Mouse (Mus musculus): ENCODE measurements around the gene Krtap16-1.

Gene Krtap16-1

DNA sequence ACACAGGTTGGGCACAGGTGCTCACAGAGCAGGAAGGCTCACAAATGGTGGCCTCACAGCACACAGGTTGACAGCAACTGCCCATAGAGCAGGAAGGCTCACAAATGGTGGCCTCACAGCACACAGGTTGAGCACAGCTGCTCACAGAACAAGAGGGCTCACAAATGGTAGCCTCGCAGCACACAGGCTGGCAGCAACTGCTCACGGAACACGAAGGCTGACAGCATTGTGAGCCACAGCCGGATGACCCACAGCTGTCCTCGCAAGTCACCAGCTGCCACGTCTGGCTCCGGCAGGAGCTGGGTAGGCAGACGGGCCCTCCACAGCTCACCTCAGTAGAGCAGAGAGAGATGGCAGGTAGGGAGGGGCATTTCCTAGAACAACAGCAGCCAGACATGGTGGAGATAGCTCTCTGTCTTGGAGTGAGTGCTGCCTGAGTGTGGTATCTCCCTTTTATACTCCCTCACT lies at the start of gene Krtap16-1:
Gene Krtap16-1 (minus strand): TSS at position 418 of the 468 bp plus-strand sequence.
- no peak for DNase-seq (ENCODE audit: low spot score)

DNA sequence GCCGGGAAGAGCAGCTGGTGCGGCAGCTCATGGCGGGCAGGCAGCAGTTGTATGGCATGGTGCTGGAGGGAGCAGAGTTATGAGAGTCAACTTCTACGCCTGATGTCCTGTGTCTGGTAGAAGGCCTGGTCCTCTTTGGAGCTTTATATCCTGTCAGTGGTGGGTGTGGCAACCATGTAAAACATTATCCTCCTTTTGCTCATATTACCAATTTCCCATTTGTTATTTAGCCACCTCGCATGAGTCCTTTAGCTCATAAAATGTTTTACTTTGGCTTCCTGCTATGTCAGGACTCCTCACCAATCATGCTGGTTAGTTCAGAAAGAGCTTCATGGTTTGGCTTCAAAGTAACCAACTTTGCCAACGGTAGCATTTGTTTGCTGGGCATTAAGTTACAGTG lies 43.4 kb upstream of the Krtap16-1 start, which contains the start of gene Krt33b:
Gene Krt33b (minus strand): TSS at position 101 of the 400 bp plus-strand sequence.
- no peak for DNase-seq (ENCODE audit: low spot score)

DNA sequence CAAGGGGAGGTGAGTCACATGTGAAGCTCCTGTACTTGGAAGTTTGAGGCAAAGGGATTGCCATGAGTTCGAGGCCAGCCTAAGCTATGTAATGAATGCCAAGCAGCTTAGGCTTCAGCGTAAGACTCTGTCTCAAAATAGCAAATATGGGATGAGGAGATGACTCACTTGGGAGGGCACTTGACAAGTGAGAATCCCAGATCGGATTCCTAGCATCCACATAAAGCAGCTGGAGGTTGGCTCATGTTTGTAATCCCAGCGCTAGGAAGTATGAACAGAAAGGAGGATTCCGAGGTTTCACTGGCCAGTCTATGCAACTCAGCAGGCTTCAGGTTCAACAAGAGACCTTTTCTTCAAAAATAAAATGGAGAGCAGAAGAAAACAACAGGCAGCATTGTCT lies 35.0 kb upstream of the Krtap16-1 start:
- no peak for DNase-seq (ENCODE audit: low spot score)

DNA sequence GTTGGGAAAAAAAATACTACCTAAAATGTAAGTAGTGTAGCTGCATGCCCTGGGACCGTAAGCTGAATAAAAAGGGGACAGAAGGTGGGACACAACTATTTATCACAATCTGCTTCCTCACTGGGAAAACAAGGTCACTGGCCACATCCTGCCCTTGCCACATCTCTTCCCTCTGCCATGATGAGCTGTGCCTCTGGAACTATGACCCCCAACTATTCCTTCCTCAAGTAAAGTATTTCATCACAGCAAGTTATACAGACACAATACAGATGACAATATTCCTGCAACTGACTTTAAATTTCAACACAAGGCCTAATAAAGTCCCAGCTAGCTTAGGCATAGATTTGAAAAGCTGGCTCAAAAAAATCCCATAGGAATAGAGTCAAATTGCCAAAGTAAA lies 33.1 kb upstream of the Krtap16-1 start:
- DNase-seq (ENCODE audit: low spot score): no peak

DNA sequence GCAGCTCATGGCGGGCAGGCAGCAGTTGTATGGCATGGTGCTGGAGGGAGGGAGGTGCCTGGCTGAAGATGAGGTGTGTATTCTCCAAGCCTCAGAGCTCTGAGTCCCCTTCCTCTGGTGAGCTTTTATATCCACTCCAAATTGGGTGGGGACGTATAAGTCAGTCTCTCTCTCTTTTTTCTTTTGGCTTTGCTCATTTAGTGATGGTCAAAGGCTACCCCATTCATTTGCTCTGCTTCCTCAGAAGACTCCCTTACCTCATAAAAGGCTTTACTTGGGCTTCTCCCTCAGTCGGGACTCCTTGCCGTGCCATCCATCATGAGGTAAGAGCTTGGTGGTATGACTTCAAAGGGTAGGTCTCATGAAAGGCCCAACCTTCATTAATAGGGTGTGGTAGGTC lies 29.7 kb upstream of the Krtap16-1 start, which contains the start of gene Krt33a:
Gene Krt33a (minus strand): TSS at position 101 of the 400 bp plus-strand sequence.
- DNase-seq (ENCODE audit: low spot score): no peak

DNA sequence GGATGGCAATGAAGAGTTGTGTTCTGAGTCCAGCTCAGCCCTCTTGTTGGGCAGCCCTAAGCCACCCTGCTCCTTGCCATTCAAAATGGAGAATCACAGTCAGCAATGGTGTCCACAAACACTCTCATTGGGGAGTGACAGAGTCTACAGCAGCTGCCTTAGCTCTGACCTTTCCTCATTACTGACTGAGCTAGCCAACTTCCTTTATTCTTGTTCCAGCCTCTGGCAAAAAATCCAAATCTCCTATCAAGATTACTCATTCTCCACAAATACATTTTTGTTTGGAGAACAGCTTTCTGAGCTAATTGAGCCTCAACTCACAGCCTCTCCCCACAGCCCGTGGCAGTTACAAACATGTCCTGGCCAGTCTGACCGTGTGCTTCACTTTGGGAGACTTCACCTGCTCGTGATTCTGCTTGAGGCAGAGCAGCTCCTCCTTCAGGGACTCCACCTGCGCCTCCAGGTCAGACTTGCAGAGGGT lies 27.3 kb upstream of the Krtap16-1 start:
- DNase-seq (ENCODE audit: low spot score): no peak

DNA sequence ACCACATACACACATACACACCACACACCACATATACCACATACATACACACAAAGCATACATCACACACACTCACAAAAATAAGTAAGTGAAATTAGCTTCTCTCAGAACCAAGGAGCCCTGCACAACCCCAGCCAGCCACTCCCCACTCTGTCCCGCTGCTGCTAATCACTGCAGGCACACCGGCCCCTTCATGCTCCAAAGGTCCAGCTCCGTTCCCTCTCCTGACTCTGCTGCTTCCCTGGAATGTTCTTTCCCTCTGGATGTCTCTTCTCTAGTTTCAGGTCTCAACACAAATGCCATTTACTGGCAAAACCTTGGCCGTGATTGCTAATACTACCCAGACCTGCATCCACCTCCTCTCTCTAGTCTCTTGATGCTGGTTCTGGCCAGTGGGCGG lies 24.3 kb upstream of the Krtap16-1 start:
- no peak for DNase-seq (ENCODE audit: low spot score)

DNA sequence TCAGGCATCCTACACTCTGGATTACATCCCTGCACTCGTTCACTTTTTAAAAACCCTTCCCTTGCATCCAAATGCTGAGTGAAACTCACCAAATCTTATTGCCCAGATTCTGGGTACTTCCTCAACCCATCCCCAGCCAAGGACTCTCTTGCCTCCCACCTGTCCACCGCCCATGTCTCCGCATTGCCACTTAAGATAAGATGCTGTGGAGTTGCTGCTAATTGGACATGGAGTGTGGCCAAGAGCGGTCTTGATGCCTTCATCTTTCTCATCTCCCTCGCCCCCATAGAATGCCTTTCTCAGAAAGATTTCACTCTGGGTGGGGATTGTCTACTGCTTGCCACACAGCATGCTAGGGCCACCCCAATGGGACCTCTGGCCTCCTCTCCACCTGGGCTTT lies 21.9 kb upstream of the Krtap16-1 start:
- no peak for DNase-seq (ENCODE audit: low spot score)

DNA sequence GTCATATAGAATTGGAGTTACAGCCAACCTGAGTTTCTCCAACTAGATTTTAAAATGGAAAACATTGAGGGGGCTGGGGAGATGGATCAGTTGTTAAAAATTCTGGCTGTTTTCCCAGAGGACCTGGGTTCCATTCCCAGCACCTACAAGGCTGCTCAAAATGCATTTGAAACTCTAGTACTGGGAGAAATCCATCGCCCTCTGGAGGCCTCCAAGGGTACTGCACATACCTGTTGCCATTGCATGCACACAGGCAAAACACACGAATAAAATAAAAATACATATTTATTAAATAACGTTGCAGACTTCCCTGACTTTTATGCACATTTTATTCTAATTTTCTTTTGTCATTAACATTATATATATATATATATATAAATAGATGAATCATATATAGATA lies 20.2 kb upstream of the Krtap16-1 start:
- no peak for DNase-seq (ENCODE audit: low spot score)

DNA sequence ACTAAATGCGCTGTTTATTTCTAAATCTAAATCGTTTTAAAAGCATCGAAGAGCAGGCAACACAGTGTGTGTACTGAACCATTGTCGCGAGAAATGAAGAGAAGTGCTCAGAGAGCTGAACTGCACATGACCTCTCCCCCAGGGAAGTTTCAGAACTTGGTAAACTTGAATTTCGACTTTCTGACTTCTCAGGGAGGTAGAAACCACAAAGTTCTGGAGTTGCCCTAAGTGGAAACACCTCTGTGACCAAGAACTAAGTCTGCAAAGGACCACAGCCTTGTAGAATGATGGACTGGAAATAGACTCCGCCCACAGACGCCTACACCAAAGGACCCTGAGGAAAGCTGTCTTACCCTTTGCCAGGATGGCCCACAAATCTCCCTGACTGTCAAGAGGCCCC lies 19.5 kb upstream of the Krtap16-1 start:
- no peak for DNase-seq (ENCODE audit: low spot score)

DNA sequence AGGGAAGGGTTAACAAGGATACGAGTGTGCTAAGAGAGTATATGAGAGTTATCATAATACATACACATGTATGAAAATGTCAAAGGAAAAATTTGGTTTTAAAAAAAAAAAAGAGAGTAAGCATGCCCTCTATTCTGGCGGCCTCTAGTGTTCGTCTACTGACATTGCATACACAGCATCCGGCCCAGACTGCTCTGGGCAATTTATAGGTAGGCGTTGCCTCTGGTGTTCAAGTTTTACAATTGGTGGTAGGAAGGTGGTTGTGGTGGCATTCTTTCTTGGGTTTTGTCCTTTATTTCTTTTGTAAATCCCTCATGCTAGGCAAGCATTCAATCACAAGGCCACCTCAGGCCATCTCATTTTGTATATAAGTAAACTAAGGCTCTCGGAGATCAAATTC lies 18.4 kb upstream of the Krtap16-1 start:
- no peak for DNase-seq (ENCODE audit: low spot score)

DNA sequence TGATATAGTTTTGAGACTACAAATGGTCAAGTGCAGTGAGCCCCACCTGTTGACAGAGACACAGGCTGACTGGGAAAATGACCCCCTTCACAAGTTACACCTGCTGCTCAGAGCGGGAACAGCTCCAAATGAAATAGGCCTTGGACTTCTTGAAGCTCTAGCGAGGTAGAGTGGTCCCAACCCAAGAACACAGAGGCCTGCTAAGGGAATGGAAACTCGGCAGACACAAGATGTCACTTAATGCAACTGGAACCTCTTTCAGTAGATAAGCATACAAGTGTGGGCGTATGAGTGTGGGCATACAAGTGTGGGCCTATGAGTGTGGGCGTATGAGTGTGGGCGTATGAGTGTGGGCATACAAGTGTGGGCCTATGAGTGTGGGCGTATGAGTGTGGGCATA lies 12.7 kb upstream of the Krtap16-1 start:
- DNase-seq (ENCODE audit: low spot score): no peak

DNA sequence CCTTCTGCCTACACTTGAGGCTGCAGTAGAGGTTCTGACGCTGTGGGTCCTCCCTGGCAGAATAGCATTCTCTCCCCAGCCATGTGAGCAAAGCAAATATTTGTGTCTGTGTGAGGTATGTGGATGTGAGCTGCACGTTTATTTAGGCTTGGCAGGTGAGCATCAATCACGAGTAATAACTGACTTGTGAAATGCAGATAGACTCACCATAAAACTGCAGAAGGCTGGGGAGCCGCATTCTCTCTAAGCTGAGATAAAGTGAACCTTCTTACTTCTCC lies 7.9 kb upstream of the Krtap16-1 start:
- no peak for DNase-seq (ENCODE audit: low spot score)

DNA sequence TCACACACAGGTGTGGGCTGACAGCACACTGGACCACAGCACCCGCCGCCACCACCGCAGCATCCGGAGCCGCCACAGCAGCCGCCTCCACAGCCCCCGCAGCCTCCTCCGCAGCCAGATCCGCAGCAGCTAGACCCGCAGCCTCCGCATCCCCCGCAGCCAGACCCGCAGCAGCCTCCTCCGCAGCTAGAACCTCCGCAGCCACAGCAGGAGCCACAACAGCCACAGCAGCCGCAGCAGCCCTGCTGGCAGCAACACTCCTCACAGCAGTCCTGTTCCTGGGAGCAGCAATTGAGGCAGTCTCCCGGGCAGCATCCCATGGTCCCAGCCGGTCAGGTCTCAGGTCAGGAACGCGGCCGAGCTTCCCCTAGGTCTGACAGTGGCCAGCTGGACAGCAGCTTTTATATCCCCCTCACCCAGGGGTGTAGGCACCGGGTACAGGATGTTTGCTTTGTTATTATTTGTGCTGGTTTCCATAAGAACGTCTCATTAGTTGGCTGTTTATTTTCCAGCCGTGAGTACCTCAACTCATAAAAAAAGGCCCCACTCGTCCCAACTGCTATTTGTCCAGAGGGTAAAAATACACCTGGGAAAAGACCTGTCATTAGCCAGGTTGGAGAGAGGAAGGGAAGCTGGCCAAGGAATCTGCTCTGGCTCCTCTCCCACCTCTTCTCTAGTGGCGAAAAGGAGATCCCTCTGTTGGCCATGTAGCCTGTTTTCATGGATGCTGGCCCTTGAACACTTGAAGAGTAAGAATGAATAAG lies 7.4 kb upstream of the Krtap16-1 start, which contains the start of gene Krtap17-1:
Gene Krtap17-1 (minus strand): TSS at position 375 of the 764 bp plus-strand sequence.
- DNase-seq (ENCODE audit: low spot score): no peak

DNA sequence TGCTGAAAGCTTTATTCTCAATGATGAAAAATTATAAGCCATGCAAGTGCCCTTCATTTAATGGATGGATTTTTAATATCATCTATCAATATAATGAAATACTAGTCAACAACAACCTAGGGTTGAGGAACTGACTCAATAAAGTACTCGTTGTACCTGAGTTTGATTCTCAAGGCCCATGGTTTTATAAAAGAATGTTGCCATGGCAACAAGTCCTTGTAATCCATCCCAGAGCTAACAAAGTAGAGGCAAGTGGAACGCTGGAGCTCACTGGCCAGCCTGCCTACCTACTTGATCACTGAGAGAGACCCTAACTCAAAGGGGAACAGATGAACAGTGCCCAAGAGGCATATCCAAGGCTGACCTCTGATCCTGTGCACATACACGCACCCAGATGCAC lies 4.2 kb upstream of the Krtap16-1 start:
- no peak for DNase-seq (ENCODE audit: low spot score)

DNA sequence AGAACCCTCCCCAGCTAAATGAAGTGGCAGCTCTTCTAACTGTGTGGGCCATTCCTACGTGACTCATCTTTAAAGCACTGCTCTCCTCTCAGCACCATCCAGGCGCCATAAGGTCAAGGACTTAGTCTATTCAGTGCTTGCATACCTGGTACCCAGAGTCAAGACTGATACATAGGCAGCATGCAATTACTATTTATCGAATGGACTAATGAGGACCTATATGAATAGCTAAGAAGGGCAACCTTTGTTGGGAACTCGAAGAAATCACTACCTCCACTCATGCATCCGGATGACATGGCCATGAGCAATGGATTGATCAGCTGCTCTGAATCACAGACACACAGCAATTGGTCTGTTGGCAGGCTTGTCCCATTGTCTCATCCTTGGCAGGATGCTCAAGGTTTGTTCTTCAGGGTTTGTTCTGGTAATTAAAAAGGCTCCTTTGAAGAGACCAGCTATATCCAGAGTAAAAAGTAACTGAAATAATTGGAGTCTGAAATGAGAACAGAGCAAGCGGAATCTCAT lies 3.5 kb upstream of the Krtap16-1 start:
- no peak for DNase-seq (ENCODE audit: low spot score)

DNA sequence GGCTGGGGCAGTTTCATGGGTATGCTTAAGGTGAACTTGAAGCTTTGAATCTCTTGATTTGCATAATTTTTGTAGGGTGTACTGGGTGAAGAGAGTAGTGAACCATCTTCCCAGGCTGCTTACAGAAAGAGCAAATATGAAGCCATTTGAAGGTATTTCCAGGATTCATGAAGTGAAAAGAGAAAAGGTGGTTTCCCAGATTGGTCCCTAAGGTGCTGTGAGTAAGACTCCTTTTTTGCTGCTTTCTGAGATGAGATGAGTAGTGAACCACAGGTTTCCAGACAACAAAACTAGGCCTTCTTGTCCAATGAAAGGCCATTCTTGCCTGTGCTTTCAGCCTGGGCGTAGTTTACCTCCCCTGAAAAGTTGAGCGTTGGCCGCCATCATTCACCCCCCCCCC lies 2.1 kb upstream of the Krtap16-1 start:
- no peak for DNase-seq (ENCODE audit: low spot score)

DNA sequence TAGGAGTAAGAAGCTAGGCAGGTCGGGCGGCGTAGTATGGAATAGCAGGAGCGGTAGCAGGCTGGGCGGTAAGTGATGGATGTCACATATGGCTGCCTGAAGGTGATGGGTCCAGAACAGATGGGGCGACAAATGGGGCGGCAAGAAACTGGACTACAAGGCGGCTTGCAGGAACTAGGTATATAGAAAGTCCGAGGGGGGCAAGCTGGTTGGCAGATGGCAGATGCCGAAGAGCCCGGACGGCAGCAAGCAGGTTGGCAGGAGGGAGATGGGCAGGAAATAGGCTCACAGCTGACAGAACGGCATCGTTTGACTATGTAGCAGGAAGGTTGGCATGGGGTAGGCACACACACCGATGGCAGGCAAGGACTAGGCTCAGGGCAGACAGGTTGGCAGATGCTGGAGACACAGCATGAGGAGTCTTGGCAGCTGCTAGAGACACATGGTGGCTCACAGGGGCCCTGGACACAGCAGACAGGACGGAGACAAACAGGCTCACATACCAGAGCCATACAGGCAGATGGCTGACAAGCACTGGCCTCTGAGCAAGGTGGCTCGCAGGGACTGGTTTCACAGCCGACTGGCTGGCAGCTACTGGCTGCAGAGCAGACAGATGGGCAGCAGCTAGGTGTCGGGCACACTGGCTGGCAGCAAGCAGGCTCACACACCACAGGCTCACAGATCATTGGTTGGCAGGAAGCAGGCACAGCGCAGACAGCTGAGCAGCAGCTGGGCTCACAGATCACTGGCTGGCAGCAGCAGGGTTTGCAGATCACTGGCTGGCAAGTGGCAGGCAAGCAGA lies 905 bp downstream of the Krtap16-1 start:
- DNase-seq (ENCODE audit: low spot score): no peak

DNA sequence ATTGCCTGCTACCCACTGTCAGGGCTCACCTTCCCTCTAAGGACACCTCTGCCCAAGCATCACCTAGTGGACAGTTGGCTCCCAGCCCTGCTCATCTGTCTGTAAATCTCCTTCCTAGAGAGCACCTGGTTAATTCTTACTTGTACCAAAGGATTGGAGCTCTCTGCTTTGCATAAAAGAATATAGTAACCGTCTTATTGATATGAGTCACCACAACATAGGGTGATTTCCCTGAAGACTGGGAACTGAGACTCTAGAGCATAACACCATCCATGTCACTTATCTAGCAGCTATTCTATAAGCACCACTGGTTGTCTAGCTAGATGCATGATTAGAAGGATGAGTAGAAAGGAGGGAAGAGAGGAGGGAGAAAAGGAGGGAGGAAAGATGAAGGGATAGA lies 3.0 kb downstream of the Krtap16-1 start:
- DNase-seq (ENCODE audit: low spot score): no peak

DNA sequence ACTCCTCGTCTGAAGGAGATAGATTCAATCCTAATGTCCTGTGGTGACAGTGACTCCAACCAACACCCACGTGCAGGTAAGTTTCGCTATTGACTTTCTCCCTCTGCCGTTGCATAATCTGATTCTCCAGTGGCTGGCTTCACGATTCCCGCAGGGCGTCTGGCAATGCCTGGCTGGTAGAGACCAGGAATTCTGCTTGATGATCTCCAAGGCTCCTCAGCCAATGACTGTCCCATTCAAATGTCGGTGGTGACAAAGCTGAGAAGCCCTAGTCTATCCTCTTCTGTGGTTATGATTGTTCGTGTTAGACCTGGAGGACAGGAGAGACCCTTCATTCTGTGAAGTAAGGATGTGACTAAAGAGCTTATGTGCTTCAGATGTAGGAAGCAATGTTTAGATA lies 3.7 kb downstream of the Krtap16-1 start:
- no peak for DNase-seq (ENCODE audit: low spot score)

DNA sequence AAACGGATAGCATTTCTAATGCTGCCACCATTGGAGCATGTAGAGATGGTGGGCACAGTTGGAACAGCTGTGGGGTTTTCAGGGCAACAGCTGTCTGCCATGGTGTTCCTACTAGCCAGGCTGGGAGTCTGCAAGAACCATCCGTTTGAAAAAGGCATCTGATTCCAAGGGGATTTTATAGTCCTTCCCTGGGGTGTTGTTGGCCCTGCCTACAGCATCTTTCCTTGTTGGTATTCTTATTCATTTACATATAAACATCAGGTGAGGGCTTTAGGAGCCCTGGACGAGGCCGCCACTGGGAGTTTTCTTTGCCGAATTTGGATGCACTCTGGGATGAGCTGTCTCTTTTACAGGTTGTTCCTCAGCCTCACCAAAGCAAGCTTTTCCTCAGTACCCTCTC lies 7.4 kb downstream of the Krtap16-1 start, which contains the start of gene Krtap29-1:
Gene Krtap29-1 (minus strand): TSS at position 101 of the 400 bp plus-strand sequence.
- DNase-seq (ENCODE audit: low spot score): no peak

DNA sequence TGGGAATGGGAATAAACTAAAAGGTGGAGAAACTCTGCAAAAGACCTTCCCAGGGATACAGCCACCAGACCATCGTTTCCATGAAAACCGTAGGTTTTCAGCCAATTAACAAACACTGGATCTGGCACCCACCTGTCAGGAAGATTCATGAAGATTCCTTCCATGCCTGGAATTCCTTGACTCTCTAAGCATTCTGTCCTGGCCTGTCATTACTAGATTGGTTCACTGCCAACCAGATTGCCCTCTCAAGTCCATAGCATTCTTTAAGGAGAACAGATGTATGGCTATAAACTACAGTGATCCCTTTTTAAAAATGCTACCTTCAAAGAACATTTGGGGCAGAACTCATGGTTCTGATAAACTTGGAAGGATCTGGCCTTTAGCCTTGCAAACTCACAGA lies 20.4 kb downstream of the Krtap16-1 start:
- no peak for DNase-seq (ENCODE audit: low spot score)

DNA sequence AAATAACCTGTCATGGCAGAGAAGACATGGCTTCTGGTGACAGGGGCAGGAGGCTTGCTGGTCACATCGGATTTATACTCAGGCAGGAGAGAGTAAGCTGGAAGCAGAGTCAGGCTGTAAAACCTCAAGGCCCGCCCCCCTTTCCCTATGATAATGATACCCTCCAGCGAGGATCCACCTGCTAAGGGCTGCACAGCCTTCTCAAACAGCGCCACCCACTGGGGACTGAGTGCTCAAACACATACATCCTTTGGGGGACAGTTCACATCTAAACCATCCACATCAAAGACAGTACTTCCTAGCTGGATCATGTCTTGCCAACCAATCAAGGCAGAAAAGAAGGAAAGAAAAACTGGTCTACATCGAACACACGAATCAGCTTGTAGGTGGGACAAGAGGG lies 22.2 kb downstream of the Krtap16-1 start:
- DNase-seq (ENCODE audit: low spot score): no peak
